Mouse (Mus musculus) lung, adult 2 months (tissue): Measurements from ENCODE around the gene Rhbdd2. TPM values are rescaled to one million over a fixed set of nuclear protein-coding genes. Genes with fewer than 3 reads are reported as not detected.

Source experiments
- DNase-seq: peaks from one replicate; pipeline ENCODE4 v3.0.0; 2022
- H3K4me1 ChIP-seq: fragments of 200-500 bp; 2 replicates; pipeline ENCODE4 v1.6.1; 2011; ENCODE audit warnings: low read length; ENCODE audit not compliant: control insufficient read depth, insufficient read depth
- H3K4me3 ChIP-seq: fragments of 200-500 bp; replicated peaks from 2 replicates; pipeline ENCODE3; 2011; ENCODE audit warnings: low read depth, mild to moderate bottlenecking, control low read depth, low read length; ENCODE audit errors: extremely low read depth
- CTCF ChIP-seq: fragments of 200-500 bp; IDR thresholded peaks from 2 replicates; pipeline ENCODE4 v1.5.1; 2011; ENCODE audit warnings: mild to moderate bottlenecking, low read length, control low read depth; ENCODE audit not compliant: insufficient read depth
- POLR2A ChIP-seq: fragments of 200-500 bp; IDR thresholded peaks from 2 replicates; pipeline ENCODE4 v1.6.1; 2011; ENCODE audit warnings: low read depth, mild to moderate bottlenecking, control low read depth, low read length, borderline replicate concordance; ENCODE audit errors: extremely low read depth
- WGBS: fragments of 180-500 bp; shearing (Covaris S2); methylation state at CpG from one replicate; pipeline ENCODE4 v1.1.7; 2018; 5-methylcytosine and 5-hydroxymethylcytosine counted together
- polyA plus RNA-seq: library from polyadenylated mRNA; depleted of rRNA; stranded (reverse); fragments of >200 nt; gene quantifications from 2 replicates; pipeline ENCODE4 v1.2.3, GENCODE M21; 2012

Rhbdd2 gene
- polyA plus RNA-seq, 1 experiment, result 50.7 TPM

DNA sequence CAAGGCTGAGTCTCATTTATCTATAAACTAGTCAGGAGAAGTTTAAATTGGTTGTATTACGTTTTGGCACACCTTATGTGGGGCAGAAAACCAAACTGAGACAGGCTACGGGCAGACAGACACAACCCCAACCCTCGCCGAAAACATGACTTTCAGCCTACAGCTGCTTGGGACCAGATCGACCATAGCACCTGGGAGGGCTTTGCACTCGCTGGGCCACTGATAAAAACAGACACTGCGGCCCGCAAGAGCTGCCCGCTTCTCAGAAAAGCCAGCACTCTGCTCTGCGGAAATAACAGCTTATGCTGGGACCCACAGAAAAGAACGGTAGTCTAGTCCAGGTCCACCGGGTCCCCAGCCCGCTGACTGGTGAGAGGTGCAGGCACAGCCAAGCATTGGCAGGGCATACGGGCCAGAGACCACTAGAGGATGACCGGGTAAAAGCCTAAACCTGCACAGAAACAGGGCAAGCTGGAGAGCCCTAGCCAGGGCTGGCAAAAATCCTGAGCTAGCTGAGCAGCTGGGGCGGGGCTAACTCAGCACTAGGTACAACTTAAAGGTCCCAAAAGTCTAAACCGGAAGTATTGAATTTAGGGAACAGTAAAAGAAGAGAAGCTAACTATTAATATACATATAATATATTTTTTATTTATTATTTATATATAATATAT is 25.4 kb downstream of the Rhbdd2 start:
- TF ChIP-seq CTCF (no peak), POLR2A (no peak)
- H3K4me3 ChIP-seq, result no peak overlapping the region
- WGBS, result 45% methylated on average over 17 of the region's 17 CpGs
- no peaks in the 10 kb centered on the region for H3K4me1 ChIP-seq
- DNase-seq, result no peak

DNA sequence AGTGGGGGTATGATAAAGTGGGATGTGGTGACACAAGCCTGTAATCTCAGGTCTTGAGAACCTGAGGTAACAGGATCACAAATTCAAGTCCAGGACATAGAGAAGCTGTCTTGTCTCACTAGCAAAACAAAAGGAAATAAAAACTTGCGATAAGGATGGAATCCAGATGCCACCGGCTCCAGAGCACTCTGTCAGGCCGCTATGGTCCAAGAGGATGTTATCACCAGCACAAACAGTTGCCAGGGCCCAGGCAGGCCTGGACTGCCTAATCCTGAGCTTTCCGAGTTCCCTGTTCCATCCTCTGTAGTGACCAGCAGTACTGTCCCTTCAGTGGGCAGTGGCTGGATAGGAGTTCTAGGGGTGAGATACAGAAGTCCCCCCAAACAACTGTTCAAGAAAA is 27.5 kb downstream of the Rhbdd2 start:
- TF ChIP-seq CTCF (no peak), POLR2A (no peak)
- no peak for DNase-seq
- 45% methylated on average over 4 of the region's 4 CpGs for WGBS

DNA sequence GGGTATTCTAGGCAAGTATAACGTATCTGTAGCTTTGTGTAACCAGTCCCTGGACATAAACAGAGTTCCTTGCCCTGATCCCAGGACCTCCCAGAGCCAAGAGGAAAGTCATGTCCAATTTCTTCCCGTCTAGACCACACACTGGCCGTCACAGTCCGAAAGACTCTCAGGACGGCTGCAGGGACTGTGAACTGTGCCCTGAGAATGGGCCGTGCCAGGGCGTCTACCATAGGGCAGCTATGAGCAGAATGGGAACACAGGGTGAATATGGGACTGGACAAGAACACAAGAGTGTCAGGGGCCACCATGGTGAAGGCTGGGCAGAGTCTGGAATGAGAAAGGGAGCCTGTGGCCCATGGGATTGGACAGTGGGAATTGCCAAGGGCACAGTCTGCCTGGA is 28.1 kb downstream of the Rhbdd2 start:
- DNase-seq, result no peak
- no peaks in the 10 kb centered on the region for H3K4me1 ChIP-seq
- TF ChIP-seq POLR2A (no peak), CTCF (no peak)
- 68% methylated on average over 7 of the region's 7 CpGs for WGBS
- no peak overlapping the region for H3K4me3 ChIP-seq

More for the DNA sequence above, 27.5 kb downstream of the Rhbdd2 start:
- no peak overlapping the region for H3K4me3 ChIP-seq
- H3K4me1 ChIP-seq, result no peaks in the 10 kb centered on the region

DNA sequence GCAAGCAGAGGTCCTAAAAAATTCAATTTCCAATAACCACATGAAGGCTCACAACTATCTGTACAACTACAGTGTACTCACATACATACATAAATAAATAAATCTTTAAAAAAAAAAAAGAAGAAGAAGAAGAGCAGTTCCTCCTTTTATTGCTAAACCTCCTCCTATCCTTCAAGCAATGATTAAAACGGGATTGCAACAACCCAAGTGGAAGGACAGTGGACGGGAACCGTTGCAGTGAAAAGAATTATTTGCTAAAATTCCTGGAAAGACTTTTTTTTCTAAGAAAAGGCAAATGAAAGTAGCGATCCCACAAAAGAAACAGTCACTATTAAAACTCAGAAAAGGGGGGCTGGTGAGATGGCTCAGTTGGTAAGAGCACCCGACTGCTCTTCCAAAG is 34.5 kb downstream of the Rhbdd2 start:
- no peak for DNase-seq
- TF ChIP-seq POLR2A, result no peak
- no peak for TF ChIP-seq CTCF
- no peaks in the 10 kb centered on the region for H3K4me1 ChIP-seq
- no peak overlapping the region for H3K4me3 ChIP-seq
- WGBS, result 72% methylated on average over 5 of the region's 5 CpGs

DNA sequence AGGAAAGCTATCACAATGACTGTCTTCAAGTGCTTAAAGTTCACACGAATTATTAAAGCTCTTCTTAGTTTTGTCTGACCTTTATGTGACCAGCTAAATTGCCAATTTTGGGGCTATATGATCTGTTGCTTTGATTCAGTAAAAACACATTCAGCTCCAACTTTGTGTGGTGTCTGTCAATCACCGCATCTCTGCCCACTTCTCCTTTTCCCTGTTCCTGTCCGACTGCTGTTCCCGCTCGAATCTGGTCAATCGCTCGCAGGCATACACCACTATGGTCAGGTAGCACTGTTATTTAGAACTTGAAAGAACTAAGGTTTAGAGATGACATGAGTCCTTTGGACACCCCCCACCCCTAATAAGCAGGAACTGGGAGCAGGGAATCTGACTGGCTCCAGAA is 35.7 kb downstream of the Rhbdd2 start:
- no peak for TF ChIP-seq CTCF
- no peak for TF ChIP-seq POLR2A

DNA sequence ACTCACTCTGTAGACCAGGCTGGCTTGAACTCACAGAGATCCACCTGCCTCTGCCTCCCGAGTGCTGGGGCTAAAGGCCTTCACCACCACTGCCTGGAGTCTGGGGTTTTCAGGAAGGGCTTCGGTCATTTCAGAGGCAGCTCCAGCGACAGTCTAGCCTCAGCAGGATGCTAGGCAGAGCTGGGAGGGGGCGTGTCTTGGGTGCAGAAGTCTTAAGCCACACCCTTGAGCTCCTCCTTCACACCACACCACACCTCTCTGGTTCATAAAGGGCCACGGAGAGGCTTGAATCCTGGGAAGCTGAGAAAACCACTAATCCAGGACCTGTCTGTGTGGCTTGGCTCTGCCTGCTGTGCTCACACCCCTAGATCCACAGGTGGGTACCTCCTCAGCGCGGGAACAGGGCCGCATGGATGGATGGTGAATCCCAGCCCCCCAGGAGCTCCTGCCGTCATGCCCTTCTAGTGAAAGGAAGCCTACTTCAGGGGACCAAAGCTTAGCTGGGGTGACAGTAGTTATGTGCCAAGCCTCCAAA is 37.4 kb downstream of the Rhbdd2 start, which contains the start of gene Por:
TSS of gene Por (plus strand) at position 293 of the 535 bp plus-strand sequence.
- Histone ChIP-seq H3K4me1 (peaks cover 6% of the 10 kb centered on the region), H3K4me3 (peak within 1 kb of the TSS; percentile 60)
- WGBS, result 22% methylated on average over 9 of the region's 9 CpGs
- no peak for DNase-seq
- TF ChIP-seq CTCF (no peak), POLR2A (peak; percentile 68; the same call in 1 of the 2 replicates)

More for the DNA sequence above, 35.7 kb downstream of the Rhbdd2 start:
- no peak for DNase-seq
- Histone ChIP-seq H3K4me1 (no peaks in the 10 kb centered on the region), H3K4me3 (no peak overlapping the region)
- WGBS, result 75% methylated on average over 7 of the region's 7 CpGs

DNA sequence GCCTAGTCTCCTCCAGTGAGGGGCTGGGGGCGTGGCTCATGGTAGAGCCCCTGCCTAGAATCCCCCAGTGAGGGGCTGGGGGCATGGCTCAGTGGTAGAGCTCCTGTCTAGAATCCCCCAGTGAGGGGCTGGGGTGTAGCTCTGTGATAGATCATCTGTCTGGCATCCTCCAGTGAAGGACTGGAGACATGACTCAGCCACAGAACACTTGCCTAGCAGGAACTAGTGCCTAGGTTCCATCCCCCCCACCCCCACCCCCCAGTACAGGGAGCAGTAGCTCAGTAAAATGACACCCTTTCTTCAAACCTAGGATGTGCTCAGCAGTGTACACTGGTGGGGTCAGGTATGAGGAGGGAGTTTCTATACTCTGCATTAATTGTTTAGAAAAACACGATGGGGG is 38.5 kb downstream of the Rhbdd2 start:
- DNase-seq, result no peak
- 61% methylated on average over 2 of the region's 2 CpGs for WGBS
- peaks cover 10% of the 10 kb centered on the region for H3K4me1 ChIP-seq
- no peak overlapping the region for H3K4me3 ChIP-seq
- TF ChIP-seq CTCF, result no peak
- no peak for TF ChIP-seq POLR2A

DNA sequence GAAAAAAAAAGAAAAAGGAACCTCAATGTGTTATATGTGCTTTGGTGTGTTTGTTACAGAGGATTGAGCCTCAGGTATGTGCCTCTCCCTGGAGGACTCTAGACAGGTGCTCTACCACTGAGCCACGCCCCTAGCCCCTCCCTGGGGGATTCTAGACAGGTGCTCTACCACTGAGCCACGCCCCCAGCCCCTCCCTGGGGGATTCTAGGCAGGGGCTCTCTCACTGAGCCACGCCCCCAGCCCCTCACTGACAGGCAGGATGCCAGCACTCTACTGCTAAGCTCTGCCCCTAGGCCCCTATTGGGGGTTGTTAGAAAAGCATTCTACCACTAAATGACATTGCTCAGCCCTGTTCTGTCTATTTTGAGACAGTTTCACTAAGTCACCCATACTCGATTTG is 40.1 kb downstream of the Rhbdd2 start:
- WGBS, result 54% methylated on average over 4 of the region's 4 CpGs
- Histone ChIP-seq H3K4me3 (no peak overlapping the region), H3K4me1 (peaks cover 10% of the 10 kb centered on the region)
- no peak for DNase-seq
- no peak for TF ChIP-seq POLR2A
- TF ChIP-seq CTCF, result no peak

DNA sequence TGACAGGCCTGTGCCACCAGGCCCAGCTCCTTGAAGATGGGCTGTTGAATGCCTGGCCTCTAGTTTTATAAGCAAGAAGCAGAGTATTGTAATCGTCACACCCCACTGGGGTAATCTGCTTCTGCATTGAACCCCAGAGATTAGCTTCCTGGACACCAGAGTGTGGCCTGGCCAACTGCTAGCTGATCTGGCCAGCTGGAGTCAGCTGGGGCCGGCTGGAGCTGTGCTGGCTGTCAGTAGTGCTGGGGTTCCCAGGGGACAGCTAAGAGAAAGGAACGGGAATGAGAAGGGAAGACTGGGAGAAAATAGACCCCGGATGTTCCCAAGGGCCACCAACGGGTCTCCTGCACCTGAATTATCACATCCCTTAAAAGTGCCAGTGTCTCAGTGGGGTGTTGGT is 40.6 kb downstream of the Rhbdd2 start:
- WGBS, result 57% methylated on average over 5 of the region's 5 CpGs
- TF ChIP-seq CTCF, result no peak
- TF ChIP-seq POLR2A, result no peak
- peaks cover 10% of the 10 kb centered on the region for H3K4me1 ChIP-seq
- no peak overlapping the region for H3K4me3 ChIP-seq
- no peak for DNase-seq

DNA sequence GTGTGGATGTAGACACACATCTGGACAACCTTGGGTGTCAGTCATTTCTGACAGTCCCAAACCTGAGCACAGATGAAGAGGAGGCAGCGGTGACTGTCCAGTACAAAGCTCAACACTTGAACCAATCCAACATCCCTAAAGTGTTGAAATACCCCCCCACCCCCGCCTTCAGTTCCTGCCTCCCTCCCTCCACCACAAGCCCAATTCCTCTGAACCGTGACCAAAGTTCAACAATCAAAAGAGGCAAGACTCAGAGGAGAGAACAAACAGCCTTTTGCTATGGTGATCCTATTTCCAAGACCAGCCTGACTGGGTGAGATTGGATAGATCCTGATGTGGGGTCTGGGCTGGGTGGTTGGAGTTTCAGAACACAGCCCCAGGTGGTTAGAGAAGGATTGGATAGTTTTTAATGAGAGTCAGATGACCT is 41.9 kb downstream of the Rhbdd2 start:
- TF ChIP-seq CTCF (no peak), POLR2A (no peak)
- no peak for DNase-seq
- no peak overlapping the region for H3K4me3 ChIP-seq
- H3K4me1 ChIP-seq, result peaks cover 10% of the 10 kb centered on the region
- WGBS, result 21% methylated on average over 3 of the region's 3 CpGs
